Mouse (Mus musculus) testis, adult 2 months (tissue): ENCODE data around the gene Me3.

Experiments used
- CTCF ChIP-seq: fragments of 200-500 bp; IDR thresholded peaks from 2 replicates; pipeline ENCODE4 v1.5.1; 2012; ENCODE audit warnings: low read depth, mild to moderate bottlenecking, inconsistent platforms, low read length, moderate library complexity; ENCODE audit not compliant: control insufficient read depth, insufficient read depth, insufficient replicate concordance
- POLR2A ChIP-seq: fragments of 200-500 bp; IDR thresholded peaks from 2 replicates; pipeline ENCODE4 v1.6.1; 2012; ENCODE audit warnings: low read depth, mild to moderate bottlenecking, inconsistent platforms, low read length, moderate library complexity; ENCODE audit not compliant: control insufficient read depth

DNA sequence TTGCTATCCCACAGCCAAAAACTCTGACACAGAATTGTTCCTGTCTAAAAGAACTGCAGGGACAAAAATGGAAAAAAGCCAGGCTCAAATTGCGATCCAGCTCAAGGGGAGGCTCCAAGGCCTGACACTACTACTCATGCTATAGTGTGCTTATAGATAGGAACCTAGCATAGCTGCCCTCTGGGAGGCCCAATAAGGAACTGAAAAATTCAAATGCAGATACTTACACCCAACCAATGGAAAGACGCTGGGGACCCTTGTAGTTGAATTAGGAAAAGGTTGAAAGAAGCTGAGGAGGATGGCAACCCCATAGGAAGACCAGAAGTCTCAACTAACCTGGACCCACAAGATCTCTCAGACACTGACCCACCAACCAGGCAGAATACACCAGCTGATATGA is 36.4 kb upstream of the Me3 start:
- TF ChIP-seq CTCF (no peak), POLR2A (no peak)
